Mouse (Mus musculus) activated CD4-positive, CD25-positive, alpha-beta regulatory T cell (primary cell): Measurements from ENCODE around the gene Specc1l. TPM values are rescaled to one million over a fixed set of nuclear protein-coding genes. Genes with fewer than 3 reads are reported as not detected.

Experiments used
- polyA plus RNA-seq, 2 experiments: library from polyadenylated mRNA; unstranded; fragments of 100-300 nt; shearing (Covaris generic); gene quantifications; one replicate each; pipeline ENCODE4 v1.2.1; 2017

The Specc1l gene
- 10 to 100 TPM; 33.1 to 41.6 TPM for polyA plus RNA-seq

GRCm38 (mm10) chr10:75211807-75212645 lies at the start of gene Specc1l:
Specc1l (plus strand) TSS chr10:75212073.

GRCm38 (mm10) chr10:75316872-75316907 lies 104.8 kb downstream of the Specc1l start, which contains the start of gene Adora2a:
Adora2a (plus strand) TSS chr10:75316877.

Other genes with a start within 250 kb of the Specc1l start
- gene Gnaz, start 244.9 kb upstream of the Specc1l start, polyA plus RNA-seq = under 1 TPM in 1 of 2 experiments, not detected in 1; 0.32 TPM
- not detected for gene Rsph14, start 179.5 kb upstream of the Specc1l start, polyA plus RNA-seq
- gene Rab36, start 175.0 kb upstream of the Specc1l start, polyA plus RNA-seq = under 1 TPM in 1 of 2 experiments, not detected in 1; 0.37 TPM
- 1 to 10 TPM; 1.9 to 2.2 TPM for gene Bcr, start 151.5 kb upstream of the Specc1l start, polyA plus RNA-seq
- 10 to 100 TPM; 20.0 to 53.7 TPM for gene Adora2a, start 104.8 kb downstream of the Specc1l start, polyA plus RNA-seq
- gene Upb1, start 189.0 kb downstream of the Specc1l start, polyA plus RNA-seq = under 1 TPM in 1 of 2 experiments, not detected in 1; 0.61 TPM